Mouse (Mus musculus): ENCODE data around the gene Fntb.
A peak's percentile ranks its signal among the peaks of the same experiment; 100 is the strongest.

The Fntb gene

GRCm38 (mm10) chr12:76795350-76795749 is 30.0 kb downstream of the Fntb start, which contains the start of gene Gpx2:
TSS of gene Gpx2 (minus strand) at chr12:76795554.
- DNase-seq (ENCODE audit: low spot score in 2 of 2) = peak in 1 of 2 experiments; percentile 36

- no peak for DNase-seq (ENCODE audit: low spot score in 2 of 2)
Observed at GRCm38 (mm10) chr12:76796938-76797539, 31.6 kb downstream of the Fntb start.

GRCm38 (mm10) chr12:76798008-76798720 is 32.8 kb downstream of the Fntb start:
- no peak for DNase-seq (ENCODE audit: low spot score in 2 of 2)

GRCm38 (mm10) chr12:76803028-76803427 is 37.6 kb downstream of the Fntb start:
- DNase-seq (ENCODE audit: low spot score in 2 of 2) = no peak

GRCm38 (mm10) chr12:76803700-76804252 is 38.4 kb downstream of the Fntb start:
- no peak for DNase-seq (ENCODE audit: low spot score in 2 of 2)

- no peak for DNase-seq (ENCODE audit: low spot score in 2 of 2)
Observed at GRCm38 (mm10) chr12:76805056-76805811, 39.8 kb downstream of the Fntb start.

GRCm38 (mm10) chr12:76807796-76808195 is 42.4 kb downstream of the Fntb start:
- DNase-seq (ENCODE audit: low spot score in 2 of 2) = no peak

GRCm38 (mm10) chr12:76810491-76810890 is 45.1 kb downstream of the Fntb start:
- DNase-seq (ENCODE audit: low spot score in 2 of 2) = no peak

- DNase-seq (ENCODE audit: low spot score in 2 of 2) = no peak
Observed at GRCm38 (mm10) chr12:76811006-76811405, 45.6 kb downstream of the Fntb start.

GRCm38 (mm10) chr12:76813543-76813942 is 48.2 kb downstream of the Fntb start:
- no peak for DNase-seq (ENCODE audit: low spot score in 2 of 2)

- DNase-seq (ENCODE audit: low spot score in 2 of 2) = no peak
Observed at GRCm38 (mm10) chr12:76814120-76814519, 48.7 kb downstream of the Fntb start.

GRCm38 (mm10) chr12:76816720-76817119 is 51.3 kb downstream of the Fntb start:
- DNase-seq (ENCODE audit: low spot score in 2 of 2) = no peak

- no peak for DNase-seq (ENCODE audit: low spot score in 2 of 2)
Observed at GRCm38 (mm10) chr12:76817176-76817575, 51.8 kb downstream of the Fntb start.

GRCm38 (mm10) chr12:76818120-76818519 is 52.7 kb downstream of the Fntb start:
- peak; percentile 38 to 71 for DNase-seq (ENCODE audit: low spot score in 2 of 2)

GRCm38 (mm10) chr12:76818908-76819307 is 53.5 kb downstream of the Fntb start:
- DNase-seq (ENCODE audit: low spot score in 2 of 2) = no peak

GRCm38 (mm10) chr12:76819816-76820215 is 54.4 kb downstream of the Fntb start:
- no peak for DNase-seq (ENCODE audit: low spot score in 2 of 2)

- DNase-seq (ENCODE audit: low spot score in 2 of 2) = no peak
Observed at GRCm38 (mm10) chr12:76820615-76821014, 55.2 kb downstream of the Fntb start.

GRCm38 (mm10) chr12:76822002-76822650 is 56.7 kb downstream of the Fntb start:
- DNase-seq (ENCODE audit: low spot score in 2 of 2) = peak in 1 of 2 experiments; percentile 63

- no peak for DNase-seq (ENCODE audit: low spot score in 2 of 2)
Observed at GRCm38 (mm10) chr12:76822651-76823041, 57.3 kb downstream of the Fntb start, which contains the start of gene Rab15. TSS of gene Rab15 (minus strand) at chr12:76822908.

GRCm38 (mm10) chr12:76825283-76825682 is 59.9 kb downstream of the Fntb start:
- no peak for DNase-seq (ENCODE audit: low spot score in 2 of 2)

GRCm38 (mm10) chr12:76832704-76833103 is 67.3 kb downstream of the Fntb start:
- DNase-seq (ENCODE audit: low spot score in 2 of 2) = no peak
